Mouse (Mus musculus): ENCODE measurements around the gene Sfmbt1. TPM values are rescaled to one million over a fixed set of nuclear protein-coding genes. Genes with fewer than 3 reads are reported as not detected.

Gene Sfmbt1
- polyA plus RNA-seq, 1 experiment from 2014 or later = 20.5 TPM

GRCm38 (mm10) chr14:30682131-30682530 is 32.5 kb upstream of the Sfmbt1 start:
- H3K9ac ChIP-seq (replicated peaks; ENCODE audit: low read length) = no peak overlapping the region
- no peaks in the 10 kb centered on the region for H3K4me1 ChIP-seq (ENCODE audit: control insufficient read depth, insufficient read depth, low read length)
- H3K9me3 ChIP-seq (replicated peaks; ENCODE audit: control insufficient read depth, low read length) = no peaks in the 10 kb centered on the region

GRCm38 (mm10) chr14:30690685-30691084 is 24.0 kb upstream of the Sfmbt1 start:
- WGBS = 98% methylated on average over 3 of the region's 3 CpGs
- H3K27ac ChIP-seq (replicated peaks; ENCODE audit: low read depth, low read length) = no peak overlapping the region
- no peak for DNase-seq (ENCODE audit: low spot score)
- no peak overlapping the region for H3K4me3 ChIP-seq (ENCODE audit: low read depth, low read length)
- H3K27me3 ChIP-seq (ENCODE audit: control insufficient read depth, insufficient read depth, low read length) = no peaks in the 10 kb centered on the region
- H3K4me1 ChIP-seq (ENCODE audit: control insufficient read depth, insufficient read depth, low read length) = no peaks in the 10 kb centered on the region
- H3K9ac ChIP-seq (replicated peaks; ENCODE audit: low read length) = no peak overlapping the region
- no peaks in the 10 kb centered on the region for H3K9me3 ChIP-seq (replicated peaks; ENCODE audit: control insufficient read depth, low read length)
- H3K4me2 ChIP-seq (ENCODE audit: low read depth, low read length) = no peak overlapping the region
- no peak for ATAC-seq (replicated peaks; ENCODE audit: insufficient number of reproducible peaks, low FRiP score, low TSS enrichment, low read depth)
- no peaks in the 10 kb centered on the region; the same call in none of the 2 replicates for H3K36me3 ChIP-seq (replicated peaks; ENCODE audit: control insufficient read depth, insufficient read depth, low read depth, low read length)

More at GRCm38 (mm10) chr14:30682131-30682530, 32.5 kb upstream of the Sfmbt1 start:
- Histone ChIP-seq H3K4me3 (ENCODE audit: low read depth, low read length) (no peak overlapping the region), H3K27ac (replicated peaks; ENCODE audit: low read depth, low read length) (no peak overlapping the region), H3K4me2 (ENCODE audit: low read depth, low read length) (no peak overlapping the region), H3K27me3 (ENCODE audit: control insufficient read depth, insufficient read depth, low read length) (no peaks in the 10 kb centered on the region), H3K36me3 (replicated peaks; ENCODE audit: control insufficient read depth, insufficient read depth, low read depth, low read length) (peaks cover 8% of the 10 kb centered on the region)
- no peak for DNase-seq (ENCODE audit: low spot score)
- no peak for ATAC-seq (replicated peaks; ENCODE audit: insufficient number of reproducible peaks, low FRiP score, low TSS enrichment, low read depth)
- WGBS = 91% methylated on average over 3 of the region's 3 CpGs

GRCm38 (mm10) chr14:30692439-30692838 is 22.2 kb upstream of the Sfmbt1 start:
- Histone ChIP-seq H3K27me3 (ENCODE audit: control insufficient read depth, insufficient read depth, low read length) (no peaks in the 10 kb centered on the region), H3K9me3 (replicated peaks; ENCODE audit: control insufficient read depth, low read length) (no peaks in the 10 kb centered on the region), H3K4me2 (ENCODE audit: low read depth, low read length) (no peak overlapping the region), H3K36me3 (replicated peaks; ENCODE audit: control insufficient read depth, insufficient read depth, low read depth, low read length) (no peaks in the 10 kb centered on the region; the same call in none of the 2 replicates), H3K4me3 (ENCODE audit: low read depth, low read length) (no peak overlapping the region), H3K27ac (replicated peaks; ENCODE audit: low read depth, low read length) (no peak overlapping the region), H3K4me1 (ENCODE audit: control insufficient read depth, insufficient read depth, low read length) (no peaks in the 10 kb centered on the region), H3K9ac (replicated peaks; ENCODE audit: low read length) (no peak overlapping the region)
- DNase-seq (ENCODE audit: low spot score) (no peak), ATAC-seq (replicated peaks; ENCODE audit: insufficient number of reproducible peaks, low FRiP score, low TSS enrichment, low read depth) (no peak)
- 87% methylated on average over 6 of the region's 6 CpGs for WGBS

- no peaks in the 10 kb centered on the region for H3K4me1 ChIP-seq (ENCODE audit: control insufficient read depth, insufficient read depth, low read length)
- no peaks in the 10 kb centered on the region for H3K27me3 ChIP-seq (ENCODE audit: control insufficient read depth, insufficient read depth, low read length)
- H3K36me3 ChIP-seq (replicated peaks; ENCODE audit: control insufficient read depth, insufficient read depth, low read depth, low read length) = no peaks in the 10 kb centered on the region; the same call in none of the 2 replicates
- 81% methylated on average over 2 of the region's 2 CpGs for WGBS
- H3K9me3 ChIP-seq (replicated peaks; ENCODE audit: control insufficient read depth, low read length) = no peaks in the 10 kb centered on the region
- H3K9ac ChIP-seq (replicated peaks; ENCODE audit: low read length) = no peak overlapping the region
- no peak overlapping the region for H3K27ac ChIP-seq (replicated peaks; ENCODE audit: low read depth, low read length)
- DNase-seq (ENCODE audit: low spot score) (no peak), ATAC-seq (replicated peaks; ENCODE audit: insufficient number of reproducible peaks, low FRiP score, low TSS enrichment, low read depth) (no peak)
- H3K4me3 ChIP-seq (ENCODE audit: low read depth, low read length) = no peak overlapping the region
- H3K4me2 ChIP-seq (ENCODE audit: low read depth, low read length) = no peak overlapping the region
Measured at GRCm38 (mm10) chr14:30694786-30695185, 19.9 kb upstream of the Sfmbt1 start.

- DNase-seq (ENCODE audit: low spot score) (no peak), ATAC-seq (replicated peaks; ENCODE audit: insufficient number of reproducible peaks, low FRiP score, low TSS enrichment, low read depth) (no peak)
- WGBS = 85% methylated on average over 4 of the region's 4 CpGs
- Histone ChIP-seq H3K36me3 (replicated peaks; ENCODE audit: control insufficient read depth, insufficient read depth, low read depth, low read length) (no peaks in the 10 kb centered on the region; the same call in 1 of the 2 replicates), H3K27ac (replicated peaks; ENCODE audit: low read depth, low read length) (no peak overlapping the region), H3K9me3 (replicated peaks; ENCODE audit: control insufficient read depth, low read length) (no peaks in the 10 kb centered on the region), H3K9ac (replicated peaks; ENCODE audit: low read length) (no peak overlapping the region), H3K4me2 (ENCODE audit: low read depth, low read length) (no peak overlapping the region), H3K27me3 (ENCODE audit: control insufficient read depth, insufficient read depth, low read length) (no peaks in the 10 kb centered on the region), H3K4me1 (ENCODE audit: control insufficient read depth, insufficient read depth, low read length) (no peaks in the 10 kb centered on the region), H3K4me3 (ENCODE audit: low read depth, low read length) (no peak overlapping the region)
Measured at GRCm38 (mm10) chr14:30695609-30696008, 19.0 kb upstream of the Sfmbt1 start.

GRCm38 (mm10) chr14:30697407-30698052 is 17.1 kb upstream of the Sfmbt1 start:
- no peak overlapping the region for H3K9ac ChIP-seq (replicated peaks; ENCODE audit: low read length)
- no peaks in the 10 kb centered on the region for H3K9me3 ChIP-seq (replicated peaks; ENCODE audit: control insufficient read depth, low read length)
- H3K36me3 ChIP-seq (replicated peaks; ENCODE audit: control insufficient read depth, insufficient read depth, low read depth, low read length) = no peaks in the 10 kb centered on the region
- no peak overlapping the region for H3K4me2 ChIP-seq (ENCODE audit: low read depth, low read length)
- H3K4me3 ChIP-seq (ENCODE audit: low read depth, low read length) = no peak overlapping the region
- DNase-seq (ENCODE audit: low spot score) = peak; percentile 28
- ATAC-seq (replicated peaks; ENCODE audit: insufficient number of reproducible peaks, low FRiP score, low TSS enrichment, low read depth) = no peak
- no peaks in the 10 kb centered on the region for H3K4me1 ChIP-seq (ENCODE audit: control insufficient read depth, insufficient read depth, low read length)
- H3K27ac ChIP-seq (replicated peaks; ENCODE audit: low read depth, low read length) = no peak overlapping the region
- 75% methylated on average over 15 of the region's 15 CpGs for WGBS
- no peaks in the 10 kb centered on the region for H3K27me3 ChIP-seq (ENCODE audit: control insufficient read depth, insufficient read depth, low read length)

GRCm38 (mm10) chr14:30699656-30700055 is 15.0 kb upstream of the Sfmbt1 start:
- WGBS = 22% methylated on average over 8 of the region's 8 CpGs
- no peak for ATAC-seq (replicated peaks; ENCODE audit: insufficient number of reproducible peaks, low FRiP score, low TSS enrichment, low read depth)

GRCm38 (mm10) chr14:30702512-30702911 is 12.1 kb upstream of the Sfmbt1 start:
- no peak overlapping the region for H3K27ac ChIP-seq (replicated peaks; ENCODE audit: low read depth, low read length)
- H3K9ac ChIP-seq (replicated peaks; ENCODE audit: low read length) = no peak overlapping the region
- 25% methylated on average over 5 of the region's 5 CpGs for WGBS
- H3K4me3 ChIP-seq (ENCODE audit: low read depth, low read length) = no peak overlapping the region
- H3K9me3 ChIP-seq (replicated peaks; ENCODE audit: control insufficient read depth, low read length) = no peaks in the 10 kb centered on the region
- no peaks in the 10 kb centered on the region for H3K36me3 ChIP-seq (replicated peaks; ENCODE audit: control insufficient read depth, insufficient read depth, low read depth, low read length)
- H3K4me2 ChIP-seq (ENCODE audit: low read depth, low read length) = no peak overlapping the region
- no peaks in the 10 kb centered on the region for H3K4me1 ChIP-seq (ENCODE audit: control insufficient read depth, insufficient read depth, low read length)
- H3K27me3 ChIP-seq (ENCODE audit: control insufficient read depth, insufficient read depth, low read length) = no peaks in the 10 kb centered on the region
- no peak for DNase-seq (ENCODE audit: low spot score)
- no peak for ATAC-seq (replicated peaks; ENCODE audit: insufficient number of reproducible peaks, low FRiP score, low TSS enrichment, low read depth)

More at GRCm38 (mm10) chr14:30699656-30700055, 15.0 kb upstream of the Sfmbt1 start:
- peak; percentile 81 for DNase-seq (ENCODE audit: low spot score)
- H3K36me3 ChIP-seq (replicated peaks; ENCODE audit: control insufficient read depth, insufficient read depth, low read depth, low read length) = no peaks in the 10 kb centered on the region
- no peak overlapping the region for H3K4me3 ChIP-seq (ENCODE audit: low read depth, low read length)
- no peak overlapping the region for H3K4me2 ChIP-seq (ENCODE audit: low read depth, low read length)
- no peak overlapping the region for H3K9ac ChIP-seq (replicated peaks; ENCODE audit: low read length)
- H3K9me3 ChIP-seq (replicated peaks; ENCODE audit: control insufficient read depth, low read length) = no peaks in the 10 kb centered on the region
- H3K27ac ChIP-seq (replicated peaks; ENCODE audit: low read depth, low read length) = no peak overlapping the region
- H3K27me3 ChIP-seq (ENCODE audit: control insufficient read depth, insufficient read depth, low read length) = no peaks in the 10 kb centered on the region
- H3K4me1 ChIP-seq (ENCODE audit: control insufficient read depth, insufficient read depth, low read length) = no peaks in the 10 kb centered on the region
